Mouse (Mus musculus) liver, adult (tissue): ENCODE measurements around the gene Eif4g2.

Source experiments
- GATA4 ChIP-seq: IDR thresholded peaks from 2 replicates; pipeline ENCODE4 v1.6.1; 2014; ENCODE audit warnings: mild to moderate bottlenecking, low read length; ENCODE audit not compliant: insufficient replicate concordance

Eif4g2 gene

DNA sequence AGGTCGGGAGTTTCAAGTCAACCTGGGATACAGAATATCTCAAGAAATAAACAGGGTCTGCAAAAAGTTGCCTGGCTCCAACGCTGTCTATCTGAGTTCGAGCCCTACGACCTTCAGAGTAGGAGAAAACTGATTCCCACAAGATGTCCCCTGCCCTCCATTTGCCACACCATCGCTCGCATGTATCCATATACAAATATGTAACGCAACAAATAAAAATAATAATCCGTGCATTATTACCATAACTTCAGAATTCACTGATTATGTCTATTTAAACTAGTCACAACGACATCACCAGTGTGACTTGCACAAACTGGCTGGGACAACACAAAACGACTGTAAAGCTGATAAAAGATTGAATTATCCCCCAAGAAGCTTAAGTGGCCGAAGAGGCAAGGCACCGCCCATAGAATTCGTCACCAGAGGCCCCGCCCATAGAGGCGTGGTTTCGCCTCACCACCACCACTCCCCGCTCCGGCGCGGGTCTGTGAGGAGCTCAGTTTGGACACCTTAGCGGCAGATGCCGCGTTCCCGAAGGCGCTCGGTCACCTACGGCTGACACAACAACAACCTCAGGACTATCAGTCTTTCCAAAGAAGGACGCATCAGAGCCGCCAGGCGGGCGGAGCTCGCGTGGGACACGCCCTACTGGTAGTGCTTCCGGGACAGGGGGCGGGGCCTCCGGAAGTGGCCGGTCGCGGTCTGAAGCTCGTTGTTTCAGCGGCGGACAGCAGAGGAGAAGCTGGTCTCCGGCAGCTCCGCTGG lies 54.4 kb downstream of the Eif4g2 start, which contains the start of gene Ctr9:
TSS of gene Ctr9 (plus strand) at position 671 of the 765 bp plus-strand sequence.
- no peak for TF ChIP-seq GATA4

DNA sequence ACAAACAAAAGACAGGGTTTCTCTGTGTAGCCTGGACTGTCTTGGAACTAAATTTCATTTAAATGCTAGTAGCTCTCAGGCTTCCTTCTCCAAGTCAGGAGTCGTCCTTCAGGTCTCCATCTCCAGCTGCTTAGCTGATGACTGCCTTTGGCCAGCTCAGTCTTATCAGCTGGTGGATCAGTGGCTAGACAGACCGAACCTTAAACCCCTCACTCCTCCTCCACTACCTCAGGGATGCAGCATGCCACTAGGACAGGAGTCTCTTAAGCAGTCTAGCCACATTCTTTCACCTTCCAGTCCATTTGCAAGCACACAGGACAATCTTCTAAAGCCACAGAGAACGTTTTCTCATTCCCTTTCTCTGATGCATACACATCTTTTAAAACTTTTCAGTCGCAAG lies 57.9 kb downstream of the Eif4g2 start:
- no peak for TF ChIP-seq GATA4

DNA sequence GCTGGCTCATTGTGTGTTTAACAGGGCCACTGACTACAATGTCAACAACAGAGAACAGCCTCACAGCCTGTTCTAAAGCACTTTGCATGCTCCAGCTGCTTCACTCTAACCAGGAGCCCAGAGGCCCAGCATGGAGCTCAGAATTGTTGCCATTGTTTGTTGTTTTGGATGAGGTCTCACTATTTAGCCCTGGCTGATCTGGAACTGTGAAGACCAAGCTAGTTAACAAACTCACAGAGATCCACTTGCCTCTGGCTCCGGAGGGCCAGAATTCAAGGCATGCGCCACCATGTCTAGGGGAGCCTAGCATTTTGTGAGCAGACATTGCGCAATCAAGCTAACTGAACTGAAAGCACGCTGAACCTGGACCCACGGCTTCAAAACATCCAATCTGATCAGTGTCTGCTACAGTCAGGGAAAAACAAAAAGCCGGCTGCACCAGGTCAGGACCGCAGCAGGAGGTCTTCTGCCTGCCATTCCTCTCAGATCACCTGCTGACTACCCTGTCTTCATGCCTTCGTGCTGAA lies 58.7 kb downstream of the Eif4g2 start:
- TF ChIP-seq GATA4 = no peak

DNA sequence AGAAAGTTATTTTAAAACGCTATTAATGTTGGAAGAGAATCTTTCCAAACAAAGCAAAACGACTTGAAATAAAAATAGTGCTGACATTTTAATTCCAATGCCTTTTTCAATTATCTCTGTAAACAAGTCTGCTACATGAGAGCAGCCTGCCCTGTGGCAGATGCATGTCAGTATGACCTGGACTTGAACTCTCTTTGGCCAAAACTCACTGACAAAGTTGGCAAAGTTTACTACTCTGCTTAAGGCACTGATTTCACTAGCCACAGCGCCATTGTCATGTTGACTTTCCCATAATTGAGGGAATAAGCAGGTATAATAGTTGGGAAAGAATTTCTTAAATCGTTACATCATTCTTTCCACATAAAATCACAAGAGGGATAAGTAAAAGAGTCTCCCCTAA lies 62.0 kb downstream of the Eif4g2 start:
- TF ChIP-seq GATA4 = no peak
